Mouse (Mus musculus) right cerebral cortex, adult 2 months (tissue): ENCODE measurements around the gene Mrgprd.

ENCODE experiments used
- DNase-seq, 2 experiments: peaks; one replicate each; pipeline ENCODE4 v3.0.0; 2021 to 2022; ENCODE audit warnings: low spot score in 2 of 2

The Mrgprd gene

GRCm38 (mm10) chr7:145314785-145315411 lies at the start of gene Mrgprd:
Gene Mrgprd, plus strand, starts transcription at chr7:145314835.
- no peak for DNase-seq

- no peak for DNase-seq
Observed at GRCm38 (mm10) chr7:145266011-145266410, 48.6 kb upstream of the Mrgprd start.

- DNase-seq: no peak
Observed at GRCm38 (mm10) chr7:145268890-145269289, 45.7 kb upstream of the Mrgprd start.

- no peak for DNase-seq
Observed at GRCm38 (mm10) chr7:145270955-145271354, 43.7 kb upstream of the Mrgprd start.

- DNase-seq: no peak
Observed at GRCm38 (mm10) chr7:145275488-145275887, 39.1 kb upstream of the Mrgprd start.

- no peak for DNase-seq
Observed at GRCm38 (mm10) chr7:145281396-145281795, 33.2 kb upstream of the Mrgprd start.

GRCm38 (mm10) chr7:145283041-145283440 lies 31.6 kb upstream of the Mrgprd start:
- no peak for DNase-seq

GRCm38 (mm10) chr7:145283487-145284187 lies 31.0 kb upstream of the Mrgprd start, which contains the start of gene Tpcn2:
Gene Tpcn2, minus strand, starts transcription at chr7:145284011.
- peak; percentile 90 to 92 for DNase-seq

- DNase-seq: no peak
Observed at GRCm38 (mm10) chr7:145284293-145284692, 30.3 kb upstream of the Mrgprd start.

GRCm38 (mm10) chr7:145285476-145285875 lies 29.2 kb upstream of the Mrgprd start:
- no peak for DNase-seq

- DNase-seq: no peak
Observed at GRCm38 (mm10) chr7:145287410-145287809, 27.2 kb upstream of the Mrgprd start.

GRCm38 (mm10) chr7:145289302-145289701 lies 25.3 kb upstream of the Mrgprd start:
- DNase-seq: no peak

GRCm38 (mm10) chr7:145291847-145292246 lies 22.8 kb upstream of the Mrgprd start:
- DNase-seq: no peak

- no peak for DNase-seq
Observed at GRCm38 (mm10) chr7:145292726-145293125, 21.9 kb upstream of the Mrgprd start.

- DNase-seq: no peak
Observed at GRCm38 (mm10) chr7:145293859-145294258, 20.8 kb upstream of the Mrgprd start.

GRCm38 (mm10) chr7:145298666-145299490 lies 15.8 kb upstream of the Mrgprd start:
- DNase-seq: no peak

GRCm38 (mm10) chr7:145299562-145300320 lies 14.9 kb upstream of the Mrgprd start:
- DNase-seq: peak in 1 of 2 experiments; percentile 39

GRCm38 (mm10) chr7:145300321-145301007 lies 14.2 kb upstream of the Mrgprd start, which contains the start of gene Mrgprf:
Gene Mrgprf, plus strand, starts transcription at chr7:145300828.
- peak in 1 of 2 experiments; percentile 26 for DNase-seq

- DNase-seq: no peak
Observed at GRCm38 (mm10) chr7:145301008-145301340, 13.7 kb upstream of the Mrgprd start.

- no peak for DNase-seq
Observed at GRCm38 (mm10) chr7:145301341-145302005, 13.2 kb upstream of the Mrgprd start.
